Mouse (Mus musculus) CH12.LX (cell line): Measurements from ENCODE around the gene Tmem147. TPM values are rescaled to one million over a fixed set of nuclear protein-coding genes. Genes with fewer than 3 reads are reported as not detected.

Experiments
- DNase-seq: peaks from one replicate; pipeline ENCODE4 v3.0.0-alpha.2; 2013; ENCODE audit errors: extremely low read depth
- H3K27ac ChIP-seq: 2 replicates; pipeline ENCODE4 v1.5.1; 2012; ENCODE audit warnings: low read depth, mild to moderate bottlenecking, control low read depth, moderate library complexity; ENCODE audit not compliant: insufficient read depth
- H3K27me3 ChIP-seq: replicated peaks from 2 replicates; pipeline ENCODE3; 2012; ENCODE audit warnings: inconsistent platforms
- H3K36me3 ChIP-seq, 2 experiments: replicated peaks in 1 of 2; 2 replicates each; pipeline versions ENCODE3 to v1.6.1; 2012; ENCODE audit warnings: inconsistent platforms in 1 of 2, low read length in 1 of 2, mild to moderate bottlenecking in 1 of 2, mixed read lengths in 1 of 2, moderate library complexity in 1 of 2; ENCODE audit not compliant: control insufficient read depth in 1 of 2, insufficient read depth in 1 of 2
- H3K4me1 ChIP-seq, 2 experiments: 2 replicates each; pipeline ENCODE4 v1.6.1; 2012; ENCODE audit warnings: inconsistent platforms in 1 of 2, moderate library complexity in 1 of 2; ENCODE audit not compliant: insufficient read depth in 2 of 2, control insufficient read depth in 1 of 2
- H3K4me2 ChIP-seq: 2 replicates; pipeline ENCODE4 v1.6.1; 2012; ENCODE audit warnings: low read depth, mild to moderate bottlenecking, control low read depth; ENCODE audit not compliant: poor library complexity, insufficient read depth, severe bottlenecking
- H3K4me3 ChIP-seq, 3 experiments: fragments of 150-350 bp in 1 of 3; sonication (generic) in 1 of 3; replicated peaks in 1 of 3; 2 replicates each; pipeline versions ENCODE3 to v1.5.1; 2011 to 2012; ENCODE audit warnings: low read depth in 2 of 3, low read length in 2 of 3, mild to moderate bottlenecking in 2 of 3, moderate library complexity in 2 of 3, control low read depth in 1 of 3, improper control_type of control experiment in 1 of 3, inconsistent platforms in 1 of 3, mixed read lengths in 1 of 3; ENCODE audit not compliant: poor library complexity in 1 of 3
- H3K79me2 ChIP-seq: replicated peaks from 2 replicates; pipeline ENCODE4 v1.6.1; 2012; ENCODE audit warnings: mild to moderate bottlenecking, moderate library complexity; ENCODE audit not compliant: control insufficient read depth, poor library complexity, insufficient read depth, severe bottlenecking; ENCODE audit errors: extremely low read depth
- H3K9ac ChIP-seq: 2 replicates; pipeline ENCODE4 v1.6.1; 2012; ENCODE audit warnings: low read depth, mild to moderate bottlenecking, control low read depth, moderate library complexity; ENCODE audit not compliant: insufficient read depth
- H3K9me3 ChIP-seq: replicated peaks from 2 replicates; pipeline ENCODE3; 2012; ENCODE audit warnings: low read length, inconsistent platforms, mixed read lengths
- CHD1 ChIP-seq: IDR thresholded peaks from 2 replicates; pipeline ENCODE4 v1.6.1; 2012; ENCODE audit warnings: low read depth, low read length, improper control_type of control experiment, inconsistent platforms
- CTCF ChIP-seq, 2 experiments: IDR thresholded peaks in 1 of 2; conservative IDR thresholded peaks in 1 of 2; 2 replicates each; pipeline ENCODE4 v1.5.1; 2011 to 2012; ENCODE audit warnings: low read depth in 2 of 2, low read length in 2 of 2, improper control_type of control experiment in 1 of 2, inconsistent platforms in 1 of 2, mild to moderate bottlenecking in 1 of 2, moderate library complexity in 1 of 2
- E2F4 ChIP-seq: IDR thresholded peaks from 2 replicates; pipeline ENCODE4 v1.6.1; 2011; ENCODE audit warnings: low read depth, low read length, improper control_type of control experiment; ENCODE audit not compliant: insufficient replicate concordance
- ELF1 ChIP-seq: IDR thresholded peaks from 2 replicates; pipeline ENCODE4 v1.6.1; 2014; ENCODE audit warnings: low read depth, mild to moderate bottlenecking, inconsistent platforms, low read length, improper control_type of control experiment
- GABPA ChIP-seq: IDR thresholded peaks from 2 replicates; pipeline ENCODE4 v1.6.1; 2012; ENCODE audit warnings: low read depth, low read length, improper control_type of control experiment, inconsistent platforms; ENCODE audit not compliant: insufficient replicate concordance
- HCFC1 ChIP-seq: IDR thresholded peaks from 2 replicates; pipeline ENCODE4 v1.6.1; 2012; ENCODE audit warnings: low read depth, mild to moderate bottlenecking, inconsistent platforms, low read length, improper control_type of control experiment
- JUN ChIP-seq: IDR thresholded peaks from 2 replicates; pipeline ENCODE4 v1.6.1; 2011; ENCODE audit warnings: low read depth, mild to moderate bottlenecking, low read length, improper control_type of control experiment, moderate library complexity; ENCODE audit not compliant: insufficient read depth
- MAFK ChIP-seq: IDR thresholded peaks from 2 replicates; pipeline ENCODE4 v1.6.1; 2011; ENCODE audit warnings: low read length, improper control_type of control experiment; ENCODE audit not compliant: insufficient replicate concordance
- MAZ ChIP-seq: IDR thresholded peaks from 2 replicates; pipeline ENCODE4 v1.6.1; 2012; ENCODE audit warnings: low read depth, mild to moderate bottlenecking, inconsistent platforms, low read length, improper control_type of control experiment, moderate library complexity
- MEF2A ChIP-seq: IDR thresholded peaks from 2 replicates; pipeline ENCODE4 v1.6.1; 2014; ENCODE audit warnings: low read depth, mild to moderate bottlenecking, inconsistent platforms, low read length, improper control_type of control experiment, borderline replicate concordance
- MXI1 ChIP-seq: IDR thresholded peaks from 2 replicates; pipeline ENCODE4 v1.6.1; 2011; ENCODE audit warnings: mild to moderate bottlenecking, low read depth, low read length, improper control_type of control experiment
- POLR2AphosphoS2 ChIP-seq: IDR thresholded peaks from 2 replicates; pipeline ENCODE4 v1.6.1; 2011; ENCODE audit warnings: low read depth, low read length, improper control_type of control experiment
- RAD21 ChIP-seq: IDR thresholded peaks from 2 replicates; pipeline ENCODE4 v1.6.1; 2011; ENCODE audit warnings: low read depth, mild to moderate bottlenecking, low read length, improper control_type of control experiment, moderate library complexity
- SIN3A ChIP-seq: IDR thresholded peaks from 2 replicates; pipeline ENCODE4 v1.6.1; 2012; ENCODE audit warnings: low read length, improper control_type of control experiment, inconsistent platforms
- TCF12 ChIP-seq: IDR thresholded peaks from 2 replicates; pipeline ENCODE4 v1.6.1; 2014; ENCODE audit warnings: low read depth, mild to moderate bottlenecking, inconsistent platforms, low read length, improper control_type of control experiment
- USF2 ChIP-seq: conservative IDR thresholded peaks from 2 replicates; pipeline ENCODE4 v1.6.1; 2011; ENCODE audit warnings: low read depth, low read length, improper control_type of control experiment
- dilution Hi-C: fragments of 300-500 bp; cut with MboI; formaldehyde crosslinking; loops from 2 replicates; pipeline ENCODE4 v1.14.3; 2020; ENCODE audit warnings: low sequenced_read_pairs; ENCODE audit not compliant: extremely low pct_unique_long_range_greater_than_20kb, extremely low pct_ligation_motif_present
- in situ Hi-C: fragments of 300-500 bp; cut with MboI; formaldehyde crosslinking; loops from 3 replicates; pipeline ENCODE4 v1.14.3; 2019; ENCODE audit warnings: low sequenced_read_pairs, low pct_ligation_motif_present, low pct_unique_long_range_greater_than_20kb, mixed read lengths
- polyA plus RNA-seq: library from polyadenylated mRNA; unstranded; fragments of >175 nt; gene quantifications from 2 replicates; pipeline ENCODE4 v1.2.1, GENCODE M21; 2012; ENCODE audit warnings: low read depth; ENCODE audit not compliant: insufficient read length
- total RNA-seq, 2 experiments: library from RNA; depleted of rRNA; stranded (reverse); fragments of 300-350 nt in 1 of 2; fragments of >200 nt in 1 of 2; gene quantifications; 2 replicates each; pipeline ENCODE4 v1.2.3; 2012 to 2014

The Tmem147 gene
- total and polyA plus RNA-seq, 3 experiments: 137 to 152 (median 149) TPM

- H3K27me3 ChIP-seq: peaks cover 10% of the 10 kb centered on the region
Measured at GRCm38 (mm10) chr7:30777911-30778310, 48.6 kb upstream of the Tmem147 start.

GRCm38 (mm10) chr7:30777081-30777579 is 47.8 kb upstream of the Tmem147 start:
- Histone ChIP-seq H3K36me3 (no peaks in the 10 kb centered on the region), H3K79me2 (no peaks in the 10 kb centered on the region), H3K4me3 (no peak overlapping the region), H3K4me2 (no peak overlapping the region), H3K9me3 (peaks cover 2% of the 10 kb centered on the region), H3K27ac (no peak overlapping the region), H3K27me3 (peaks cover 10% of the 10 kb centered on the region), H3K9ac (no peak overlapping the region), H3K4me1 (peaks cover 0 to 12% of the 10 kb centered on the region in 2 experiments; a peak in 2 of 4 replicates)
- TF ChIP-seq CTCF (conservative IDR thresholded peaks at IDR 0.05 in 1 of 2, IDR thresholded peaks at IDR 0.05 in 1 of 2; ENCODE audit: low read depth in 2 of 2, low read length in 2 of 2) (0 out of 4 replicates have a peak, but pooled peaks of 1 of the 2 experiments have one; percentile 17), ELF1 (no peak), E2F4 (no peak)
- dilution Hi-C loops: no loop called here
- in situ Hi-C loops: no loop called here
- DNase-seq: no peak

More at GRCm38 (mm10) chr7:30777911-30778310, 48.6 kb upstream of the Tmem147 start:
- Histone ChIP-seq H3K4me3 (no peak overlapping the region), H3K36me3 (no peaks in the 10 kb centered on the region), H3K9me3 (no peaks in the 10 kb centered on the region), H3K9ac (no peak overlapping the region), H3K79me2 (no peaks in the 10 kb centered on the region), H3K27ac (no peak overlapping the region), H3K4me1 (peaks cover 0 to 12% of the 10 kb centered on the region in 2 experiments; a peak in 2 of 4 replicates), H3K4me2 (no peak overlapping the region)
- dilution Hi-C loops (no loop called here), in situ Hi-C loops (no loop called here)
- TF ChIP-seq GABPA (no peak), MAZ (no peak), ELF1 (no peak), MAFK (no peak), CHD1 (no peak), RAD21 (no peak), POLR2AphosphoS2 (no peak), MEF2A (no peak), HCFC1 (no peak), TCF12 (no peak), USF2 (no peak), SIN3A (no peak), JUN (no peak), MXI1 (no peak)
- no peak for DNase-seq
